Mouse (Mus musculus) heart, embryonic 16.5 days (tissue): ENCODE results near the gene Itsn2. TPM values are rescaled to one million over a fixed set of nuclear protein-coding genes. Genes with fewer than 3 reads are reported as not detected.

ENCODE experiments used
- ATAC-seq: fragments of 200-750 bp; cut with Nextera tagmentation; replicated peaks from 2 replicates; pipeline ENCODE4 v1.8.0; 2017; ENCODE audit warnings: moderate number of reproducible peaks; ENCODE audit not compliant: insufficient read depth, low FRiP score; ENCODE audit errors: extremely low read depth
- H3K27ac ChIP-seq: fragments of 300-500 bp; sonication (generic); 2 replicates; pipeline ENCODE4 v1.5.1; 2014; ENCODE audit warnings: mild to moderate bottlenecking, low read length, control low read depth, moderate library complexity
- H3K27me3 ChIP-seq: fragments of 300-500 bp; sonication (generic); 2 replicates; pipeline ENCODE4 v1.6.1; 2014; ENCODE audit warnings: low read length, mixed read lengths; ENCODE audit not compliant: control insufficient read depth, insufficient read depth
- H3K36me3 ChIP-seq: fragments of 300-500 bp; sonication (generic); 2 replicates; pipeline ENCODE4 v1.6.1; 2014; ENCODE audit not compliant: control insufficient read depth, insufficient read depth
- H3K4me1 ChIP-seq: fragments of 300-500 bp; sonication (generic); 2 replicates; pipeline ENCODE4 v1.6.1; 2014; ENCODE audit warnings: low read length, mixed read lengths; ENCODE audit not compliant: control insufficient read depth, insufficient read depth
- H3K4me2 ChIP-seq: fragments of 300-500 bp; sonication (generic); 2 replicates; pipeline ENCODE4 v1.6.1; 2014; ENCODE audit warnings: low read depth, mild to moderate bottlenecking, control low read depth, low read length
- H3K4me3 ChIP-seq: fragments of 300-500 bp; sonication (generic); 2 replicates; pipeline ENCODE4 v1.5.1; 2014; ENCODE audit warnings: mild to moderate bottlenecking, control low read depth, low read length
- H3K9ac ChIP-seq: fragments of 300-500 bp; sonication (generic); 2 replicates; pipeline ENCODE4 v1.6.1; 2014; ENCODE audit warnings: low read length, control low read depth
- H3K9me3 ChIP-seq: fragments of 300-500 bp; sonication (generic); replicated peaks from 2 replicates; pipeline ENCODE4 v1.6.1; 2016; ENCODE audit warnings: low read length; ENCODE audit not compliant: control insufficient read depth
- WGBS: fragments of 180-500 bp; shearing (Covaris S2); extraction: QIAGEN DNeasy Blood & Tissue Kit; methylation state at CpG from one replicate; pipeline ENCODE4 v1.1.7; 2014; 5-methylcytosine and 5-hydroxymethylcytosine counted together
- polyA plus RNA-seq: library from polyadenylated mRNA; unstranded; fragments of >200 nt; fragmentation: Nextera tagmentation; extraction: Ambion mirVana; gene quantifications from 2 replicates; pipeline ENCODE4 v1.2.1, GENCODE M21; 2015

The Itsn2 gene
- polyA plus RNA-seq, 1 experiment from 2014 or later = 32.1 TPM

DNA sequence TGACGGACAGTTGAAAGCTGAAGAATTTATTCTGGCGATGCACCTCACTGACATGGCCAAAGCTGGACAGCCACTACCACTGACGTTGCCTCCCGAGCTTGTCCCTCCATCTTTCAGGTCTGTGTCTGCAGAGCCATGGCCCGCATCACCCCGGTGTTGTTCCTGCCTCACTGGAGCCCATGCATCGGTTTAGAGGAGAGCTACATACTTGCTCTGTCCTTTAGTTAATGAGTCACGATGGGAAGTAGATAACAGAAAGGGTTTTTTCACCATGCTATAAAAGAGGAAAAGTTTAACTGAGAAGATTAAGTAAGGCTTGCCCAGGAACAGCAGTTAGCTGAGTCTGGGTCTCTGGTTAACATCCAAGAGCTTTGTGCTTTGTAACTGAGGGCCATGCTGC lies 40.5 kb downstream of the Itsn2 start:
- Histone ChIP-seq H3K4me1 (no peaks in the 10 kb centered on the region), H3K36me3 (peaks cover 54% of the 10 kb centered on the region), H3K9me3 (no peaks in the 10 kb centered on the region), H3K27me3 (no peaks in the 10 kb centered on the region), H3K4me2 (no peak overlapping the region), H3K9ac (no peak overlapping the region), H3K27ac (no peak overlapping the region), H3K4me3 (no peak overlapping the region)
- no peak for ATAC-seq
- 81% methylated on average over 8 of the region's 8 CpGs for WGBS

GRCm38 (mm10) chr12:4638438-4638837 lies 46.0 kb downstream of the Itsn2 start:
- Histone ChIP-seq H3K4me1 (no peaks in the 10 kb centered on the region), H3K9me3 (no peaks in the 10 kb centered on the region), H3K36me3 (peaks cover 49% of the 10 kb centered on the region)

GRCm38 (mm10) chr12:4640737-4641136 lies 48.3 kb downstream of the Itsn2 start:
- peaks cover 44% of the 10 kb centered on the region for H3K36me3 ChIP-seq
- no peaks in the 10 kb centered on the region for H3K27me3 ChIP-seq
- no peaks in the 10 kb centered on the region for H3K9me3 ChIP-seq
- H3K4me1 ChIP-seq = no peaks in the 10 kb centered on the region
- ATAC-seq = no peak
- H3K4me2 ChIP-seq = no peak overlapping the region
- H3K27ac ChIP-seq = no peak overlapping the region
- 62% methylated on average over 1 of the region's 1 CpGs for WGBS
- no peak overlapping the region for H3K4me3 ChIP-seq
- H3K9ac ChIP-seq = no peak overlapping the region

More at GRCm38 (mm10) chr12:4638438-4638837, 46.0 kb downstream of the Itsn2 start:
- no peak overlapping the region for H3K27ac ChIP-seq
- no peaks in the 10 kb centered on the region for H3K27me3 ChIP-seq
- WGBS = 93% methylated on average over 1 of the region's 1 CpGs
- no peak overlapping the region for H3K4me3 ChIP-seq
- H3K4me2 ChIP-seq = no peak overlapping the region
- no peak overlapping the region for H3K9ac ChIP-seq
- ATAC-seq = no peak

GRCm38 (mm10) chr12:4656813-4657212 lies 64.4 kb downstream of the Itsn2 start:
- Histone ChIP-seq H3K27ac (no peak overlapping the region), H3K9ac (no peak overlapping the region), H3K36me3 (peaks cover 23% of the 10 kb centered on the region), H3K4me1 (no peaks in the 10 kb centered on the region), H3K27me3 (no peaks in the 10 kb centered on the region), H3K4me3 (no peak overlapping the region), H3K9me3 (no peaks in the 10 kb centered on the region), H3K4me2 (no peak overlapping the region)
- WGBS = 86% methylated on average over 2 of the region's 2 CpGs
- ATAC-seq = no peak

- Histone ChIP-seq H3K4me3 (no peak overlapping the region), H3K27me3 (no peaks in the 10 kb centered on the region), H3K27ac (no peak overlapping the region), H3K4me2 (no peak overlapping the region), H3K9me3 (no peaks in the 10 kb centered on the region), H3K36me3 (peaks cover 36% of the 10 kb centered on the region), H3K4me1 (no peaks in the 10 kb centered on the region), H3K9ac (no peak overlapping the region)
- 54% methylated on average over 7 of the region's 7 CpGs for WGBS
- ATAC-seq = 0 out of 2 replicates have a peak, but pooled peaks have one; percentile 28
These were observed 72.7 kb downstream of the Itsn2 start for GRCm38 (mm10) chr12:4664929-4665674.

- Histone ChIP-seq H3K4me1 (no peaks in the 10 kb centered on the region), H3K36me3 (peaks cover 39% of the 10 kb centered on the region), H3K27ac (no peak overlapping the region)
These were observed 73.2 kb downstream of the Itsn2 start for GRCm38 (mm10) chr12:4665675-4666037.

DNA sequence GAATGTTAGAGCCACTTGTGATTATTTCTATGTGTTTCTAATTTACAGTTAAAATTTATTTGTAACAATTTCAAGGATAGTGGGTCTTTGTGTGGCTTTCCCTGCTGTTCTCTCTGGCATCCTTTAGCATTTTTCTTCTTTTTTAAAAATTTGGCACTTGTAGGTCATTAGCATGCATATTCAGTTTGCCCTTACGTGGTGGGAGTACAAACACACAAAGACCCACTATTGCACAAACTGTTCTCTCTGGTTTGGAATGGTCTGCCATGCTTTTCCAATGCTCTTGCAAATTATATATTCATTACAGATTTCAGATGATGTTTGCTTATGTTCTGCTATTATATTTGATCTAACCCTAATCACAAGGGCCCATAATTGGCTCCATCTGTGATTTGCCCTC lies 83.9 kb downstream of the Itsn2 start:
- Histone ChIP-seq H3K9ac (no peak overlapping the region), H3K27ac (no peak overlapping the region), H3K4me2 (no peak overlapping the region), H3K4me3 (no peak overlapping the region), H3K27me3 (no peaks in the 10 kb centered on the region), H3K36me3 (peaks cover 35% of the 10 kb centered on the region), H3K4me1 (peaks cover 11% of the 10 kb centered on the region), H3K9me3 (no peaks in the 10 kb centered on the region)
- no peak for ATAC-seq
- WGBS = 91% methylated on average over 1 of the region's 1 CpGs

More at GRCm38 (mm10) chr12:4665675-4666037, 73.2 kb downstream of the Itsn2 start:
- Histone ChIP-seq H3K4me2 (no peak overlapping the region), H3K9me3 (no peaks in the 10 kb centered on the region), H3K27me3 (no peaks in the 10 kb centered on the region), H3K9ac (no peak overlapping the region), H3K4me3 (no peak overlapping the region)
- ATAC-seq = no peak
- WGBS = 62% methylated on average over 5 of the region's 5 CpGs

- Histone ChIP-seq H3K9me3 (no peaks in the 10 kb centered on the region), H3K36me3 (peaks cover 15% of the 10 kb centered on the region), H3K27ac (peak overlapping the region; percentile 70), H3K9ac (no peak overlapping the region), H3K4me1 (peaks cover 11% of the 10 kb centered on the region), H3K27me3 (no peaks in the 10 kb centered on the region), H3K4me2 (peak overlapping the region; percentile 33; the same call in 1 of the 2 replicates), H3K4me3 (no peak overlapping the region)
- ATAC-seq = peak; percentile 82
- 17% methylated on average over 4 of the region's 4 CpGs for WGBS
These were observed 87.5 kb downstream of the Itsn2 start for GRCm38 (mm10) chr12:4679971-4680370.

DNA sequence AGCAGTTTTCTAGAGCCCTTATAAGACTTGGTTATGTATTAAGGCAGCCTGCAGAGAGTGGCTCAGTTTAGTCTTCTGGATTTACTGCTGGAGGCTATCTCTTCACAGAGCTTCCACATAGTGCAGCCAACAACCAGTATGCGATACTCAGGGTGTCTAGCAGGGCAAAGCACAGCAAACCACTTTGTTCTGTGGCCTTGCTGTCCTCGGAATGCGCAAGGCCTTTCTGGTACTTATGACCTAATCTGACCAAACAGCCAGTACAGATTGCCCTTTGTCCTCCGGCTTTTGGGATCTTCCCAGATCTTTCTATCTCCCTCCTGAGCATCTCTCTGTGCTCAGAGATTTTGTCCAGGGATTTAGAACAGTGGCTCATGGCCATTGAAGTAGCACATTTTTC lies 93.0 kb downstream of the Itsn2 start:
- H3K4me3 ChIP-seq = no peak overlapping the region
- WGBS = 69% methylated on average over 4 of the region's 4 CpGs
- H3K9me3 ChIP-seq = no peaks in the 10 kb centered on the region
- H3K27me3 ChIP-seq = no peaks in the 10 kb centered on the region
- peaks cover 3% of the 10 kb centered on the region for H3K4me1 ChIP-seq
- no peak overlapping the region for H3K27ac ChIP-seq
- H3K9ac ChIP-seq = no peak overlapping the region
- H3K36me3 ChIP-seq = 0 out of 2 replicates have a peak, but pooled peaks cover 6% of the 10 kb centered on the region
- no peak overlapping the region for H3K4me2 ChIP-seq
- no peak for ATAC-seq
